Mouse (Mus musculus): Measurements from ENCODE around the gene Fsip1. TPM values are rescaled to one million over a fixed set of nuclear protein-coding genes. Genes with fewer than 3 reads are reported as not detected.

Gene Fsip1
- polyA plus RNA-seq, 1 experiment from 2014 or later: 3.5 TPM

- 49% methylated on average over 4 of the region's 4 CpGs for WGBS
- Histone ChIP-seq H3K9ac (ENCODE audit: low read depth, low read length) (no peak overlapping the region), H3K9me3 (ENCODE audit: control insufficient read depth, low read length) (no peaks in the 10 kb centered on the region), H3K27ac (ENCODE audit: low read depth, low read length) (no peak overlapping the region), H3K4me1 (replicated peaks; ENCODE audit: control insufficient read depth, insufficient read depth, low read length) (no peaks in the 10 kb centered on the region), H3K4me2 (replicated peaks; ENCODE audit: low read depth, low read length) (no peak overlapping the region), H3K27me3 (ENCODE audit: control insufficient read depth, insufficient read depth, low read length) (no peaks in the 10 kb centered on the region), H3K36me3 (ENCODE audit: control insufficient read depth, insufficient read depth, low read length) (no peaks in the 10 kb centered on the region), H3K4me3 (ENCODE audit: low read depth, low read length) (no peak overlapping the region)
- ATAC-seq (ENCODE audit: low FRiP score) (no peak), DNase-seq (ENCODE audit: low spot score) (no peak)
Measured at GRCm38 (mm10) chr2:118102169-118102568, 154.6 kb downstream of the Fsip1 start.

GRCm38 (mm10) chr2:118099104-118099503, 157.7 kb downstream of the Fsip1 start:
- Histone ChIP-seq H3K9ac (ENCODE audit: low read depth, low read length) (no peak overlapping the region), H3K27me3 (ENCODE audit: control insufficient read depth, insufficient read depth, low read length) (no peaks in the 10 kb centered on the region), H3K27ac (ENCODE audit: low read depth, low read length) (no peak overlapping the region), H3K4me1 (replicated peaks; ENCODE audit: control insufficient read depth, insufficient read depth, low read length) (no peaks in the 10 kb centered on the region), H3K4me2 (replicated peaks; ENCODE audit: low read depth, low read length) (no peak overlapping the region), H3K9me3 (ENCODE audit: control insufficient read depth, low read length) (no peaks in the 10 kb centered on the region), H3K36me3 (ENCODE audit: control insufficient read depth, insufficient read depth, low read length) (no peaks in the 10 kb centered on the region), H3K4me3 (ENCODE audit: low read depth, low read length) (no peak overlapping the region)
- WGBS: 84% methylated on average over 4 of the region's 4 CpGs
- ATAC-seq (ENCODE audit: low FRiP score): no peak
- no peak for DNase-seq (ENCODE audit: low spot score)

- Histone ChIP-seq H3K9me3 (ENCODE audit: control insufficient read depth, low read length) (no peaks in the 10 kb centered on the region), H3K27me3 (ENCODE audit: control insufficient read depth, insufficient read depth, low read length) (no peaks in the 10 kb centered on the region), H3K27ac (ENCODE audit: low read depth, low read length) (no peak overlapping the region), H3K4me3 (ENCODE audit: low read depth, low read length) (no peak overlapping the region), H3K9ac (ENCODE audit: low read depth, low read length) (no peak overlapping the region), H3K4me2 (replicated peaks; ENCODE audit: low read depth, low read length) (no peak overlapping the region), H3K36me3 (ENCODE audit: control insufficient read depth, insufficient read depth, low read length) (no peaks in the 10 kb centered on the region), H3K4me1 (replicated peaks; ENCODE audit: control insufficient read depth, insufficient read depth, low read length) (no peaks in the 10 kb centered on the region)
- ATAC-seq (ENCODE audit: low FRiP score) (no peak), DNase-seq (ENCODE audit: low spot score) (no peak)
- WGBS: 89% methylated on average over 5 of the region's 5 CpGs
Measured at GRCm38 (mm10) chr2:118091226-118091625, 165.5 kb downstream of the Fsip1 start.

GRCm38 (mm10) chr2:118087044-118087726, 169.6 kb downstream of the Fsip1 start:
- DNase-seq (ENCODE audit: low spot score) (no peak), ATAC-seq (ENCODE audit: low FRiP score) (no peak)
- no peak overlapping the region for H3K4me2 ChIP-seq (replicated peaks; ENCODE audit: low read depth, low read length)
- H3K4me3 ChIP-seq (ENCODE audit: low read depth, low read length): no peak overlapping the region
- H3K36me3 ChIP-seq (ENCODE audit: control insufficient read depth, insufficient read depth, low read length): no peaks in the 10 kb centered on the region
- no peaks in the 10 kb centered on the region for H3K27me3 ChIP-seq (ENCODE audit: control insufficient read depth, insufficient read depth, low read length)
- WGBS: 75% methylated on average over 10 of the region's 10 CpGs
- H3K9me3 ChIP-seq (ENCODE audit: control insufficient read depth, low read length): no peaks in the 10 kb centered on the region
- H3K27ac ChIP-seq (ENCODE audit: low read depth, low read length): no peak overlapping the region
- no peak overlapping the region for H3K9ac ChIP-seq (ENCODE audit: low read depth, low read length)
- no peaks in the 10 kb centered on the region for H3K4me1 ChIP-seq (replicated peaks; ENCODE audit: control insufficient read depth, insufficient read depth, low read length)

- Histone ChIP-seq H3K9me3 (ENCODE audit: control insufficient read depth, low read length) (no peaks in the 10 kb centered on the region), H3K27me3 (ENCODE audit: control insufficient read depth, insufficient read depth, low read length) (no peaks in the 10 kb centered on the region), H3K27ac (ENCODE audit: low read depth, low read length) (no peak overlapping the region), H3K9ac (ENCODE audit: low read depth, low read length) (no peak overlapping the region), H3K36me3 (ENCODE audit: control insufficient read depth, insufficient read depth, low read length) (no peaks in the 10 kb centered on the region), H3K4me1 (replicated peaks; ENCODE audit: control insufficient read depth, insufficient read depth, low read length) (no peaks in the 10 kb centered on the region), H3K4me3 (ENCODE audit: low read depth, low read length) (no peak overlapping the region), H3K4me2 (replicated peaks; ENCODE audit: low read depth, low read length) (no peak overlapping the region)
- WGBS: 92% methylated on average over 2 of the region's 2 CpGs
- DNase-seq (ENCODE audit: low spot score) (no peak), ATAC-seq (ENCODE audit: low FRiP score) (no peak)
Measured at GRCm38 (mm10) chr2:118085647-118086046, 171.1 kb downstream of the Fsip1 start.

- H3K4me1 ChIP-seq (replicated peaks; ENCODE audit: control insufficient read depth, insufficient read depth, low read length): no peaks in the 10 kb centered on the region
- no peak overlapping the region for H3K4me2 ChIP-seq (replicated peaks; ENCODE audit: low read depth, low read length)
- no peaks in the 10 kb centered on the region for H3K36me3 ChIP-seq (ENCODE audit: control insufficient read depth, insufficient read depth, low read length)
- no peak overlapping the region for H3K4me3 ChIP-seq (ENCODE audit: low read depth, low read length)
- no peak for ATAC-seq (ENCODE audit: low FRiP score)
- no peaks in the 10 kb centered on the region for H3K9me3 ChIP-seq (ENCODE audit: control insufficient read depth, low read length)
- H3K27ac ChIP-seq (ENCODE audit: low read depth, low read length): no peak overlapping the region
- WGBS: 77% methylated on average over 3 of the region's 3 CpGs
- no peak overlapping the region for H3K9ac ChIP-seq (ENCODE audit: low read depth, low read length)
- no peak for DNase-seq (ENCODE audit: low spot score)
- H3K27me3 ChIP-seq (ENCODE audit: control insufficient read depth, insufficient read depth, low read length): no peaks in the 10 kb centered on the region
Measured at GRCm38 (mm10) chr2:118084693-118085092, 172.1 kb downstream of the Fsip1 start.

- WGBS: 94% methylated on average over 6 of the region's 6 CpGs
- no peak for ATAC-seq (ENCODE audit: low FRiP score)
- no peak for DNase-seq (ENCODE audit: low spot score)
Measured at GRCm38 (mm10) chr2:118083652-118084051, 173.1 kb downstream of the Fsip1 start.

GRCm38 (mm10) chr2:118081581-118081980, 175.2 kb downstream of the Fsip1 start:
- DNase-seq (ENCODE audit: low spot score): no peak
- no peaks in the 10 kb centered on the region for H3K4me1 ChIP-seq (replicated peaks; ENCODE audit: control insufficient read depth, insufficient read depth, low read length)
- 81% methylated on average over 5 of the region's 5 CpGs for WGBS
- H3K36me3 ChIP-seq (ENCODE audit: control insufficient read depth, insufficient read depth, low read length): no peaks in the 10 kb centered on the region
- H3K9me3 ChIP-seq (ENCODE audit: control insufficient read depth, low read length): no peaks in the 10 kb centered on the region
- no peak overlapping the region for H3K9ac ChIP-seq (ENCODE audit: low read depth, low read length)
- H3K4me3 ChIP-seq (ENCODE audit: low read depth, low read length): no peak overlapping the region
- no peak overlapping the region for H3K4me2 ChIP-seq (replicated peaks; ENCODE audit: low read depth, low read length)
- no peaks in the 10 kb centered on the region for H3K27me3 ChIP-seq (ENCODE audit: control insufficient read depth, insufficient read depth, low read length)
- ATAC-seq (ENCODE audit: low FRiP score): no peak
- H3K27ac ChIP-seq (ENCODE audit: low read depth, low read length): no peak overlapping the region

More at GRCm38 (mm10) chr2:118083652-118084051, 173.1 kb downstream of the Fsip1 start:
- Histone ChIP-seq H3K4me1 (replicated peaks; ENCODE audit: control insufficient read depth, insufficient read depth, low read length) (no peaks in the 10 kb centered on the region), H3K9ac (ENCODE audit: low read depth, low read length) (no peak overlapping the region), H3K36me3 (ENCODE audit: control insufficient read depth, insufficient read depth, low read length) (no peaks in the 10 kb centered on the region), H3K9me3 (ENCODE audit: control insufficient read depth, low read length) (no peaks in the 10 kb centered on the region), H3K27me3 (ENCODE audit: control insufficient read depth, insufficient read depth, low read length) (no peaks in the 10 kb centered on the region), H3K27ac (ENCODE audit: low read depth, low read length) (no peak overlapping the region), H3K4me3 (ENCODE audit: low read depth, low read length) (no peak overlapping the region), H3K4me2 (replicated peaks; ENCODE audit: low read depth, low read length) (no peak overlapping the region)
